Mouse (Mus musculus) CH12.LX (cell line): ENCODE measurements at regions not wholly inside any gene's neighbourhood (a gene's known extent, or its start where the extent isn't known, plus 50 kb on each side); places are given as distances from the start of the nearest gene placed in this dataset.

Source experiments
- DNase-seq: peaks from one replicate; pipeline ENCODE4 v3.0.0-alpha.2; 2013; ENCODE audit errors: extremely low read depth
- H3K27ac ChIP-seq: 2 replicates; pipeline ENCODE4 v1.5.1; 2012; ENCODE audit warnings: low read depth, mild to moderate bottlenecking, control low read depth, moderate library complexity; ENCODE audit not compliant: insufficient read depth
- H3K27me3 ChIP-seq: replicated peaks from 2 replicates; pipeline ENCODE3; 2012; ENCODE audit warnings: inconsistent platforms
- H3K36me3 ChIP-seq, 2 experiments: replicated peaks in 1 of 2; 2 replicates each; pipeline versions ENCODE3 to v1.6.1; 2012; ENCODE audit warnings: inconsistent platforms in 1 of 2, low read length in 1 of 2, mild to moderate bottlenecking in 1 of 2, mixed read lengths in 1 of 2, moderate library complexity in 1 of 2; ENCODE audit not compliant: control insufficient read depth in 1 of 2, insufficient read depth in 1 of 2
- H3K4me1 ChIP-seq, 2 experiments: 2 replicates each; pipeline ENCODE4 v1.6.1; 2012; ENCODE audit warnings: inconsistent platforms in 1 of 2, moderate library complexity in 1 of 2; ENCODE audit not compliant: insufficient read depth in 2 of 2, control insufficient read depth in 1 of 2
- H3K4me2 ChIP-seq: 2 replicates; pipeline ENCODE4 v1.6.1; 2012; ENCODE audit warnings: low read depth, mild to moderate bottlenecking, control low read depth; ENCODE audit not compliant: poor library complexity, insufficient read depth, severe bottlenecking
- H3K4me3 ChIP-seq, 3 experiments: fragments of 150-350 bp in 1 of 3; sonication (generic) in 1 of 3; replicated peaks in 1 of 3; 2 replicates each; pipeline versions ENCODE3 to v1.5.1; 2011 to 2012; ENCODE audit warnings: low read depth in 2 of 3, low read length in 2 of 3, mild to moderate bottlenecking in 2 of 3, moderate library complexity in 2 of 3, control low read depth in 1 of 3, improper control_type of control experiment in 1 of 3, inconsistent platforms in 1 of 3, mixed read lengths in 1 of 3; ENCODE audit not compliant: poor library complexity in 1 of 3
- H3K79me2 ChIP-seq: replicated peaks from 2 replicates; pipeline ENCODE4 v1.6.1; 2012; ENCODE audit warnings: mild to moderate bottlenecking, moderate library complexity; ENCODE audit not compliant: control insufficient read depth, poor library complexity, insufficient read depth, severe bottlenecking; ENCODE audit errors: extremely low read depth
- H3K9ac ChIP-seq: 2 replicates; pipeline ENCODE4 v1.6.1; 2012; ENCODE audit warnings: low read depth, mild to moderate bottlenecking, control low read depth, moderate library complexity; ENCODE audit not compliant: insufficient read depth
- H3K9me3 ChIP-seq: replicated peaks from 2 replicates; pipeline ENCODE3; 2012; ENCODE audit warnings: low read length, inconsistent platforms, mixed read lengths
- BHLHE40 ChIP-seq: IDR thresholded peaks from 2 replicates; pipeline ENCODE4 v1.6.1; 2011; ENCODE audit warnings: mild to moderate bottlenecking, low read depth, low read length, improper control_type of control experiment
- E2F4 ChIP-seq: IDR thresholded peaks from 2 replicates; pipeline ENCODE4 v1.6.1; 2011; ENCODE audit warnings: low read depth, low read length, improper control_type of control experiment; ENCODE audit not compliant: insufficient replicate concordance
- ELF1 ChIP-seq: IDR thresholded peaks from 2 replicates; pipeline ENCODE4 v1.6.1; 2014; ENCODE audit warnings: low read depth, mild to moderate bottlenecking, inconsistent platforms, low read length, improper control_type of control experiment
- EP300 ChIP-seq: IDR thresholded peaks from 2 replicates; pipeline ENCODE4 v1.6.1; 2011; ENCODE audit warnings: low read length, improper control_type of control experiment
- JUN ChIP-seq: IDR thresholded peaks from 2 replicates; pipeline ENCODE4 v1.6.1; 2011; ENCODE audit warnings: low read depth, mild to moderate bottlenecking, low read length, improper control_type of control experiment, moderate library complexity; ENCODE audit not compliant: insufficient read depth
- JUND ChIP-seq: conservative IDR thresholded peaks from 2 replicates; pipeline ENCODE4 v1.6.1; 2011; ENCODE audit warnings: low read depth, low read length, improper control_type of control experiment
- KAT2A ChIP-seq: IDR thresholded peaks from 2 replicates; pipeline ENCODE4 v1.6.1; 2012; ENCODE audit warnings: low read length, improper control_type of control experiment, inconsistent platforms; ENCODE audit not compliant: insufficient replicate concordance
- MEF2A ChIP-seq: IDR thresholded peaks from 2 replicates; pipeline ENCODE4 v1.6.1; 2014; ENCODE audit warnings: low read depth, mild to moderate bottlenecking, inconsistent platforms, low read length, improper control_type of control experiment, borderline replicate concordance
- MYC ChIP-seq: IDR thresholded peaks from 2 replicates; pipeline ENCODE4 v1.6.1; 2011; ENCODE audit warnings: low read depth, mild to moderate bottlenecking, improper control_type of control experiment, low read length
- NRF1 ChIP-seq: IDR thresholded peaks from 2 replicates; pipeline ENCODE4 v1.6.1; 2014; ENCODE audit warnings: low read depth, mild to moderate bottlenecking, inconsistent platforms, low read length, improper control_type of control experiment, moderate library complexity
- PAX5 ChIP-seq: IDR thresholded peaks from 2 replicates; pipeline ENCODE4 v1.6.1; 2012; ENCODE audit warnings: low read length, inconsistent platforms, mixed read lengths
- POLR2AphosphoS2 ChIP-seq: IDR thresholded peaks from 2 replicates; pipeline ENCODE4 v1.6.1; 2011; ENCODE audit warnings: low read depth, low read length, improper control_type of control experiment
- TBP ChIP-seq: conservative IDR thresholded peaks from 2 replicates; pipeline ENCODE4 v1.6.1; 2011; ENCODE audit warnings: low read depth, low read length, improper control_type of control experiment
- UBTF ChIP-seq: IDR thresholded peaks from 2 replicates; pipeline ENCODE4 v1.6.1; 2012; ENCODE audit warnings: low read depth, mild to moderate bottlenecking, inconsistent platforms, low read length, improper control_type of control experiment, moderate library complexity
- USF1 ChIP-seq: IDR thresholded peaks from 2 replicates; pipeline ENCODE4 v1.6.1; 2014; ENCODE audit warnings: low read depth, mild to moderate bottlenecking, inconsistent platforms, low read length, improper control_type of control experiment
- ZMIZ1 ChIP-seq: IDR thresholded peaks from 2 replicates; pipeline ENCODE4 v1.6.1; 2012; ENCODE audit warnings: low read depth, mild to moderate bottlenecking, inconsistent platforms, low read length, improper control_type of control experiment
- dilution Hi-C: fragments of 300-500 bp; cut with MboI; formaldehyde crosslinking; loops from 2 replicates; pipeline ENCODE4 v1.14.3; 2020; ENCODE audit warnings: low sequenced_read_pairs; ENCODE audit not compliant: extremely low pct_unique_long_range_greater_than_20kb, extremely low pct_ligation_motif_present
- in situ Hi-C: fragments of 300-500 bp; cut with MboI; formaldehyde crosslinking; loops from 3 replicates; pipeline ENCODE4 v1.14.3; 2019; ENCODE audit warnings: low sequenced_read_pairs, low pct_ligation_motif_present, low pct_unique_long_range_greater_than_20kb, mixed read lengths

DNA sequence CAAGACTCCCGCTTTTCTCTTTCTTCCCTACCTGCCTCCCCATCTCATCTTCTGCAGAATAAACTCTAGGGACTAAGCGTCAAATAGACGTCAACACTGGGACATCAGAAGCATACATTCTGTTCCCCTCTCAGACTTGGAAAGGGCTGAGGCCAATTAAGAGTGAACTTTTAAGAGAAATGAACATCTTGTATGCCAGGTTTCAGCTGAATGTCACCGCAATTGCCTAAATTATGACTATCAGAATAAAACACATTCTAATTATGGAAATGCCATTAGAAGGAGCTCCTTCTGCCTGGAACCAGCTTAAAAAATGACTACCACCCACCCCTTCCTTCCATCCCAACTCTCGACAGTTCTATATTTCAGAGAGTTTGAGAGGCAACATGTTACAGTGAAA lies 191.0 kb upstream of the Eif4g2 start (continued):
- no peak for TF ChIP-seq MYC
- TF ChIP-seq, all 38 proteins: peak for 0

DNA sequence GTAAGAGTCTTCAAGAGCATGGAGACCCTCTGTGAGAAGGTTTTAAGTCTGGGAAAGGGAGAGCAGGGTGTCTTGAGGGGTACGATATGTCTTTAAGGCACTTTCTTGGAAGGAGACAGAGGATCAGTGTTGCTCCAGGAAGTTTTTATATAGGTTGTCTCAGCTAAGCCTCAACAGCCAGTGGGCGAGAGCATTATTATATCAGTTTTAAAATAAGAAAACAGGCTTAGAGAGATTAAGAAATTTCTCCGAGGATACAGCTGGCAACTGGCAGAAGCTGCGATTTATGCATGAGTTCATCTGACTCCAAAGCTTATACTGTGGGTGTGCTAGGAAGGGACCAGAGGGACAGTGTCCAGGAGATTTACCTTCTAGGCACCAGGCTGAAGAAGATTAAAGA lies 188.0 kb upstream of the Eif4g2 start:
- Histone ChIP-seq H3K79me2 (no peaks in the 10 kb centered on the region), H3K4me3 (no peak overlapping the region), H3K4me2 (no peak overlapping the region), H3K9me3 (peaks cover 2% of the 10 kb centered on the region), H3K36me3 (no peaks in the 10 kb centered on the region), H3K27me3 (no peaks in the 10 kb centered on the region), H3K9ac (no peak overlapping the region), H3K27ac (no peak overlapping the region), H3K4me1 (no peaks in the 10 kb centered on the region)
- no peak for TF ChIP-seq BHLHE40
- TF ChIP-seq ZMIZ1, result no peak
- no peak for TF ChIP-seq POLR2AphosphoS2
- in situ Hi-C loops, result no loop called here
- DNase-seq, result no peak
- dilution Hi-C loops, result no loop called here

DNA sequence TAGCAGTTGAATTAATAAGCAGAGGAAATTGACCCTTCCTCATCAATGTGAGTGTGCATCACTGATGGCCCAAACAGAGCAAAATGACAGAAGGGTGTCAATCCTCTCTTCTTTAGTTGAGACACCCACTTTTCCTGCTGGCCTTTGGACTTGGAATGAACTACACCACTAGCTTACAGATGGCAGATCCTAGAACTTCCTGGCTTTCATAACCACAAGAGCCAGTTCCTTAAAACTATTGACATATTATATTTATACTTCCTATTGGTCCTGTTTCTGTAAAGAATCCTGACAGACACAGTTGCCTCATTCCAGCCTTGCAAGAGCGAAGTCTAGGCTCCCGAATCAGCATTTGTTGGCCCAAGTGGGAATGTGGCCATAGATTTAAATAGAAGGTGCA lies 185.4 kb upstream of the Eif4g2 start:
- in situ Hi-C loops, result no loop called here
- H3K4me2 ChIP-seq, result no peak overlapping the region
- H3K4me3 ChIP-seq, result no peak overlapping the region
- DNase-seq, result no peak
- no peaks in the 10 kb centered on the region for H3K79me2 ChIP-seq
- no peak overlapping the region for H3K27ac ChIP-seq
- no peaks in the 10 kb centered on the region for H3K27me3 ChIP-seq
- no peaks in the 10 kb centered on the region for H3K4me1 ChIP-seq
- TF ChIP-seq JUND (no peak), JUN (no peak), UBTF (no peak), PAX5 (no peak), BHLHE40 (no peak), MEF2A (no peak), TBP (no peak), NRF1 (no peak), USF1 (no peak), E2F4 (no peak), ELF1 (no peak), KAT2A (no peak), EP300 (no peak)
- dilution Hi-C loops, result no loop called here
- H3K9me3 ChIP-seq, result no peaks in the 10 kb centered on the region
- H3K9ac ChIP-seq, result no peak overlapping the region
- no peaks in the 10 kb centered on the region for H3K36me3 ChIP-seq
